Mouse (Mus musculus): Measurements from ENCODE around the gene Vmn2r51. TPM values are rescaled to one million over a fixed set of nuclear protein-coding genes. Genes with fewer than 3 reads are reported as not detected.

Gene Vmn2r51
- not detected in 2 replicates for polyA plus RNA-seq (2015; fragmentation: Nextera tagmentation; extraction: Ambion mirVana)

GRCm38 (mm10) chr7:10105641-10106040, at the start of gene Vmn2r51:
Gene Vmn2r51 (minus strand): TSS chr7:10105741.

GRCm38 (mm10) chr7:10053196-10053595, 52.3 kb downstream of the Vmn2r51 start, which contains the start of gene Vmn2r50:
Gene Vmn2r50 (minus strand): TSS chr7:10053296.

Other genes with a start within 250 kb of the Vmn2r51 start
- not detected in 2 replicates for gene Vmn2r48, start 152.2 kb downstream of the Vmn2r51 start, polyA plus RNA-seq (2015; fragmentation: Nextera tagmentation; extraction: Ambion mirVana)
- not detected in 2 replicates for gene Vmn2r49, start 113.5 kb downstream of the Vmn2r51 start, polyA plus RNA-seq (2015; fragmentation: Nextera tagmentation; extraction: Ambion mirVana)
- gene Vmn2r50, start 52.4 kb downstream of the Vmn2r51 start, polyA plus RNA-seq (2015; fragmentation: Nextera tagmentation; extraction: Ambion mirVana) = not detected in 2 replicates
- gene Vmn2r52, start 70.8 kb upstream of the Vmn2r51 start, polyA plus RNA-seq (2015; fragmentation: Nextera tagmentation; extraction: Ambion mirVana) = not detected in 2 replicates
- gene Vmn1r66, start 172.3 kb upstream of the Vmn2r51 start, polyA plus RNA-seq (2015; fragmentation: Nextera tagmentation; extraction: Ambion mirVana) = not detected in 2 replicates